Mouse (Mus musculus) bone marrow, adult 2 months (tissue): ENCODE measurements around the gene Cant1.

Source experiments
- CTCF ChIP-seq: fragments of 200-500 bp; IDR thresholded peaks from 2 replicates; pipeline ENCODE4 v1.5.1; 2011; ENCODE audit warnings: low read length, control low read depth; ENCODE audit not compliant: control insufficient read depth, insufficient read depth
- POLR2A ChIP-seq: fragments of 200-500 bp; IDR thresholded peaks from 2 replicates; pipeline ENCODE4 v1.6.1; 2011; ENCODE audit warnings: low read depth, mild to moderate bottlenecking, control low read depth, low read length, borderline replicate concordance; ENCODE audit not compliant: control insufficient read depth

GRCm38 (mm10) chr11:118415630-118416029 is 3.3 kb downstream of the Cant1 start:
- TF ChIP-seq CTCF (no peak), POLR2A (no peak)
